Mouse (Mus musculus): Measurements from ENCODE around the gene Gm10197.

GRCm38 (mm10) chr19:53354271-53355000 lies 17.1 kb downstream of the Gm10197 start:
- TF ChIP-seq CTCF (conservative IDR thresholded peaks at IDR 0.05; ENCODE audit: insufficient read depth, insufficient read length, low read depth, low read length) = no peak
- TF ChIP-seq POLR2A (IDR thresholded peaks at IDR 0.05; ENCODE audit: low read depth, low read length) = no peak
